Mouse (Mus musculus) brain, embryonic 14.5 days (tissue): ENCODE results near the gene Hoxd8.

Experiments
- CTCF ChIP-seq: fragments of 200-500 bp; IDR thresholded peaks from 2 replicates; pipeline ENCODE4 v1.5.1; 2012; ENCODE audit warnings: inconsistent platforms, mild to moderate bottlenecking, moderate library complexity, borderline replicate concordance; ENCODE audit not compliant: insufficient read depth, insufficient read length; ENCODE audit errors: extremely low read depth
- POLR2A ChIP-seq: fragments of 200-500 bp; IDR thresholded peaks from 2 replicates; pipeline ENCODE4 v1.6.1; 2012; ENCODE audit warnings: mild to moderate bottlenecking, inconsistent platforms, borderline replicate concordance; ENCODE audit not compliant: poor library complexity, insufficient read depth, insufficient read length, severe bottlenecking; ENCODE audit errors: extremely low read depth

GRCm38 (mm10) chr2:74747661-74748141 is 43.3 kb downstream of the Hoxd8 start:
- TF ChIP-seq CTCF (no peak), POLR2A (no peak)
